Mouse (Mus musculus): ENCODE data around the gene Gm10647. TPM values are rescaled to one million over a fixed set of nuclear protein-coding genes. Genes with fewer than 3 reads are reported as not detected.
A peak's percentile ranks its signal among the peaks of the same experiment; 100 is the strongest.
"Not testable (repeated sequence)": the region's sequence is repeated elsewhere in the genome, so short reads cannot be mapped to it uniquely, and the experiment has no call there.

Gm10647 gene
- under 1 TPM in 1 of 2 experiments, not detected in 1; 0.26 TPM for total RNA-seq (2021)
- long read RNA-seq, experiment 1 = 0 reads
- long read RNA-seq, experiment 2 = 0 reads

DNA sequence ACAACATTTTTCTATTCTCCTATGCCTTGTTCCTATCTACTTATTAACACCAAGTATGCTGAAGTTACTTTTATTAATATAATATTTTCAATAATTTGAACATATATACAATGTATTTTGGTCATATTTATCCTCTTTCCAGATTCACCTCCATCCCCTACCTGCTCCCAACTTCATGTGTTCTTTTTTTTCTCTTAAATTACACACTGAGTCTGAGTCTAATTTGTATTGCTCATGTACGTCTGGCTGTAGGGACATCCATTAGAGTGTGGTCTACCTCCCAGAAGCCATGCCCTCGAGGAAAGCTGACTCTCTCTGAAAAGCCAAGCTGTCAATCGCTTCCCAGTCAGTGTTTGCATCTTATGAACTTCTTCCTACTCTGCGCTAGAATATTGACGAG lies at the start of gene Gm10647:
Gene Gm10647, plus strand, starts transcription at position 301 of the 400 bp plus-strand sequence.
- DNase-seq = no peak

DNA sequence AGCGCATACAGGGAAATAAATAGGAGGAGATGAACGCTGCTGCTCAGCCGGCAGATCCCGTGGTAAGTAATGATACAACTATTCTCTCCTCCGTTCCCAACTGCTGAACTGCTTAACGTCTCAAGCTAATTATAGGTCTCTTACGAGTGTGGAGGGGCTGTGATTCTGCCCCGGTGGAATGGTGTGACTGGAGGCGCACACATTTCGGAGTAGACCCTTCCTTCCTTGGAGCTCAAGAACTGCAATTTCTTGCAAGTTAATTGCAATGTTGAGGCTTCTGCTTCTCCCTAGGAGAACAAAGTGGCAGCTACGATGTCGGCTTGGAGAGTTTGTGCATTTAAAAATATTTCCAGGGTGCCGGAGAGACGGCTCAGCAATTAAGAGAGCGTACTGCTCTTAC lies 48.4 kb upstream of the Gm10647 start:
- DNase-seq = no peak

DNA sequence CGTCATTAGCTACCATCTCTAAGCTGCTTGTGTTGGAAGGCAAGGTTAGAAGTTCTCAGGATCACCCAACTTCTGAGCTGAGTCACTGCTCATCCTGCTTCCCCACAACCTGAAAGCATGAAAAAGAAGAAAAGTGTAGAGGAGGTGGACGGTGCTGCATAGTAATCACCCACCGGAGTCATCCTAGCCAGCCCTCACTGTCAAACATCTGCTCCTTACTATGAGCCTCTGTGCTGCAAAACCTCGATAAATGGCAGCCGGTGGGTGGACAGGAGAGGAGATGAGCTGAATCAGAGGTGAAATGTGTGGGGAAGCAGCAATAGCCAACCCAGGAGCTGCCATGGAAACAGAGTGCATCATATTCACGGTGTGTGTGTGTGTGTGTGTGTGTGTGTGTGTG lies 44.0 kb upstream of the Gm10647 start:
- DNase-seq = no peak

DNA sequence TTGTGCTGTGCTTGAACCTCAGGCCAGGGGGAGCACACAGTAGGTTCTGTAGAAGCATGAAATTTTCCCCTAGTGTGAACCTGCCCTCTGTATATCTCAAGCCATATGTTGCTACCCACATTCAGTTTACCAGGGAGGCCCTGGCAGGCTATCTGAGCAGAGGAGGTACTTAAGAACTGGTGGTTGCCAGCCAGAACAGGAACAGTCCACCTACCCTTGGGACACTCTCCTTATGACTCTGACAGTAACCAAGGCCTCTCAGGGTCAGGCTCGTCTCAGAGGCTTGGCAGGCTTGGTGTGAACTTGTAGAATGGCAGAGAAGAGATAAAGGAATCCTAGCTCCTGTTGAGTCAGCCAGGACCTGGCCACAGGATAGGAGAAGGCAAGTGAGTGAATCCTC lies 35.8 kb upstream of the Gm10647 start:
- no peak for DNase-seq

GRCm38 (mm10) chr9:66768721-66769120 lies 28.1 kb upstream of the Gm10647 start:
- no peak for DNase-seq

DNA sequence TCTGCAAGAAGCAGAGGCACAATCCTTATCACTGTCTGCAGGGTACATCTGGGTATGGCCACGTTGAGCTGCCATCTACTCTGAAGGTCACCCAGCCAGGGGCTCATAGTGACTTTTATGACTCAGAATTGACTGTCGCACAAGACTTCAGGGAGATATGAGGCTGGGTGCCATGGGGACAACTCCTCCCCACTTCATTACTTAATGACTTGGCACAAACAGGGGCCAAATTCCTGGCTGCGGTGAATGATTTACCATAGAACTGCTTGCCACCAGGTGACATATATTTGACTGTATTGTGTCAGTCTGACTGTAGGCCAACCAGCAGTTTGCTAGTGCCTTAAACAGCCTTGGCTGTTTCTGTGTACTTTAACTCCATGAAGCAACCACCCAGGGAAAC lies 27.6 kb upstream of the Gm10647 start:
- DNase-seq = peak; percentile 60 to 69

GRCm38 (mm10) chr9:66770701-66771100 lies 26.1 kb upstream of the Gm10647 start:
- no peak for DNase-seq

DNA sequence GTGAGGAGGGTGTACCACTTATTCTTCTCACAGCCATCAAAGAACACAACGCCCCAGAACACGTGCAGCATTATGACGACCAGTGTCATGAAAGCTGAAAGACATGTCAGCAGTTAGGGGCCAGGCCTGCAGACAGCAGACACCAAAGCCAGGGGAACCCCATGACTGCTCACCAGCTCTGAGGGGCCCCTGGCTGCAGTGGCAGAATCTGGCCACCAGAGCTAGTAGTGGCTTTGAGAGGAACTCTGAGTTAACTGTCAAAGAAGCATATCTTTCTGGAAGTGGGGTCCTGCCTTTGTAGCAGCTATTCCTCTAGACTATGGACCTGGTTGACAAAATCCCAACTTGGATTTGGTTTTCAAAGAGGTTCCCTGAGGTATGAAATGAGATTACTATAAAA lies 12.3 kb upstream of the Gm10647 start:
- not testable (repeated sequence) for DNase-seq

DNA sequence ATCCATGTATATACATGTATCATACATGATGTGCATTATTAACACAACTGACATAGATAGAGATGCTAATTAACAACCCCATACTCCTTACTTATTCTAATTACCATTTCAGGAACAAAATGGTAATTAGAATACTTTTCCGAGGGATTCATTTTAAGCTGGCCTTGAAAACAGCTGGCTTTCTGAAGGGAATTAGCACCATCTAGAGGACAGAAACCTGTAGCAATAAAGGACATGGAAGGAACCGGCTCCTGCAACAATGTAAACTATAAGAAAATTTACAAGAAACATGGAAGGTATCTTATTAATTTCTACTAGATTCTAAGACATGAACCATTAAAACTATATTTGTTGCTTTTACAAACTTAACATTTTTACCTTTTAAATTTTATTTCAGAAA lies 9.0 kb upstream of the Gm10647 start:
- no peak for DNase-seq

GRCm38 (mm10) chr9:66794629-66795463 lies 2.0 kb upstream of the Gm10647 start:
- no peak for DNase-seq

GRCm38 (mm10) chr9:66795464-66796324 lies 1.1 kb upstream of the Gm10647 start, which contains the start of gene Aph1b:
Gene Aph1b, minus strand, starts transcription at chr9:66795490.
- DNase-seq = peak; percentile 98 to 99

- DNase-seq = no peak
These were observed 5.1 kb downstream of the Gm10647 start for GRCm38 (mm10) chr9:66801947-66802346.

- peak in 1 of 2 experiments; percentile 11 for DNase-seq
These were observed 9.1 kb downstream of the Gm10647 start for GRCm38 (mm10) chr9:66805951-66806350.

DNA sequence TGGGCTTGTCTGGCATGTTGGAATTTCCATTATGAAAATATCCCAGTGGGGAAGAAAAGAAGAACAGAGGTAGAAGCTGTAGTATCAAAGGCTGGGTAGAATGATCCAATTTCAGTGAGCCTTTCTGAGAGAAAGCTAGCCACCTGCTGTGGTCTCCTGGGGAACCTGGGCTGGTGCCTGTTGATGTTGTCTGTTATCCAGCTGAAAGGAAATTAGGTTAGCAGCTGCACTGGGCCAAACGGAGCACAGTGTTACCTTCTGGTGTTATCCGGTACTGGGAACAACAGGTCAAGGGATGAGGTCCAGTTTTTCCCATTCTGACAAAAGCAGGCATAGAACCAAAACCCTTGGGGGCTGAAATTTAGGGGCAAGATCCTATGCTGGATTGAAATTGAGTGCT lies 16.6 kb downstream of the Gm10647 start:
- no peak for DNase-seq

DNA sequence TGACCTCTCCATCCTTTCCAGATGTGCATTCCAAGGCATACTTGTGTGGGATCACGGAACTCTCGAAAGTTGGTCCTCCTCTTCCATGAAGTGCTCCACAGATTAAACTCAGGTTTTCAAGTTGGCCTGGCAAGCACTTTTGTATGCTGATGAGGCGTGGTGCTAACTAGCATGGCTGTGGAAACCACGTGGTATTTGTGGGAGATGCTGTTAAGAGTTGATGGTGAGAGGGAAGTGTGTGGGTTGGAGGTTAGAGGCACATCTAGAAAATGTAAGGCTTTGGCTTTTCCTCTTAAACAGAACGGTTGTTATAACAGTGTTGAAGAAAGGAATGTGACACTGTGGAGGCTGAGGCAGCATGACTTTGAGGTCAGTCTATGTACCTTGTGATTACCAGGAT lies 24.2 kb downstream of the Gm10647 start:
- DNase-seq = no peak

DNA sequence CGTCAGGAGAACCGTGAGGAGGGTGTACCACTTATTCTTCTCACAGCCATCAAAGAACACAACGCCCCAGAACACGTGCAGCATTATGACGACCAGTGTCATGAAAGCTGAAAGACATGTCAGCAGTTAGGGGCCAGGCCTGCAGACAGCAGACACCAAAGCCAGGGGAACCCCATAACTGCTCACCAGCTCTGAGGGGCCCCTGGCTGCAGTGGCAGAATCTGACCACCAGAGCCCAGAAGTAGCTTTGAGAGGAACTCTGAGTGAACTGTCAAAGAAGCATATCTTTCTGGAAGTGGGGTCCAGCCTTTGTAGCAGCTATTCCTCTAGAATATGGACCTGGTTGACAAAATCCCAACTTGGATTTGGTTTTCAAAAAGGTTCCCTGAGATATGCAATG lies 25.4 kb downstream of the Gm10647 start:
- not testable (repeated sequence) for DNase-seq

DNA sequence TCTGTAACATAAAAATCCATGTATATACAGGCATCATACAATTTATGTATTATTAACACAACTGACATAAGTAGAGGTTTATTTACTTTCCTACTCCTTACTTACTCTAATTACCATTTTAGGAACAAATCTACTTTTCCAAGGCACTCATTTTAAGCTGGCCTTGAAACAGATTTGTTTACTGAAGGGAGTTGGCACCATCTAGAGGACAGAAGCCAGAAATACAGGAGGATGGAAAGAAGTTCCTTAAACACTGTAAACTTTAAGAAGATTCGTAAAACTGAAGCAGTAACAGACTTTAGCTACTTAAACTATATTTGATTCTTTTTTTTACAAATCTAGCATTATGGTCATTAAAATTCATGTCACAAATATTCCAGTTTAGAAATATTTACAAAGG lies 29.2 kb downstream of the Gm10647 start:
- peak in 1 of 2 experiments; percentile 45 for DNase-seq

DNA sequence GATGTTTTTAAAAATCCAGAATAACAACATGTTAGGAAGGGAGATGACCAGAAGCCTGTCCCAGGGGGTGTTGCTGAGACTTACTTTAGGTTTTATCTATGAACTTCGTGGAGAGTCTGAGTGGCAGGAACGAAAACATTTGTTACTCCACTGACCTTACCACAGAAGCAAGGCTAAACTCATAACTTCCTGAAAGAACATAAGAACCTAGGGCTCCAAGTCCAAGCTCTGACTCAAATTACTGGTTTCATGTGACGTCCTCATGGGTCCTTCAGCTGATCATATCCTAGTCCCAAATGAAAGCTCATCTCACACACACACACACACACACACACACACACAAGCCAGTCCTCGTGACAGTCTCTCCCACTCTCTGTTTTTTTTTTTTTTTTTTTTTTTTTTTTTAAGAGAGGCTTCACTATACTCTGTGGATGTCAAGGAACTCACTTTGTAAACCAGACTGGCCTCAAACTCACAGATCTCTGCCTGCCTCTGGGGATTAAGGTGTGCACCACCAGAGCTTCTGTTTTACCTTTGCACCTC lies 35.6 kb downstream of the Gm10647 start:
- DNase-seq = peak in 1 of 2 experiments; percentile 16

- DNase-seq = no peak
These were observed 37.0 kb downstream of the Gm10647 start for GRCm38 (mm10) chr9:66833851-66834250.

GRCm38 (mm10) chr9:66834318-66835096 lies 37.7 kb downstream of the Gm10647 start, which contains the start of gene Aph1c:
Gene Aph1c, minus strand, starts transcription at chr9:66834726.
- peak; percentile 99 for DNase-seq

DNA sequence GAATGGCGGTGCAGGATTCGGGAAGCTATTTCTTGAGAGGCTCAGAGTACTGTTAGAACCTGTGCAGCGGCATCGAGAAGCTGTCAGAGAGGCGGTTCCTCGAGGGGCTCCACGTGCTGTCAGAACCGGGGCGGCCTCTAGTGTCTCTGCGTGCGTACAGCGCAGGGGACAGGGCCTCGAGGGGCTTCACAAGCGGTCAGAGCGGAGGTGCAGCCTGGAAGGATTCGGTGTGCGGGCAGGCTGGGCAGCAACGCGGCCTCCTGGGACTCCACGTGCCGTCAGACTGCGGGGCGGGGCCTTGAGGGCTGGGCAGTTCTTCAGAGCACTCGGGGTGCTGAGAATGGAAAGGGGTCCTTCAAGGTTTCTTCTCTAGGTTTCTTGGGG lies 38.2 kb downstream of the Gm10647 start:
- DNase-seq = peak; percentile 63 to 74

DNA sequence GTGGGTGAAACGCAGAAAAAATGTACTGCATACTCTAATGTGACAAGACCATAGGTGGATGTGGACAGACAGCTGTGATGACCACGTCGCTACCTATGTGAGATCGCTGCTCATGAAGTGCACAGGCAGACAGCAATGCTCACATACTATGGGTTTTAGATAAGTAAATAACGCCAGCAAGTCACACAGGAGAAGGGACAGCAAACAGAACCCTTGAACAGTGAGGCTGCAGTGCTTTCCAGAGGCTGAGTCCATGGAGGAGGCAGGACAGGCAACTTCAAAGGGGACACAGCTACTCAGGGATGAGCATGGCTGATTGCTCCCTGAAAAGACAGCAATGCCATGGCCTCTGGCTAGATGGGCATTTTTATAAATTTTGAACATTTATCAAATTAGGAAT lies 50.0 kb downstream of the Gm10647 start:
- no peak for DNase-seq

Data from adrenal gland, postnatal 36 days (tissue).